Mouse (Mus musculus): ENCODE results near the gene Tbx10.
"Not testable (repeated sequence)": the region's sequence is repeated elsewhere in the genome, so short reads cannot be mapped to it uniquely, and the experiment has no call there.

The Tbx10 gene

DNA sequence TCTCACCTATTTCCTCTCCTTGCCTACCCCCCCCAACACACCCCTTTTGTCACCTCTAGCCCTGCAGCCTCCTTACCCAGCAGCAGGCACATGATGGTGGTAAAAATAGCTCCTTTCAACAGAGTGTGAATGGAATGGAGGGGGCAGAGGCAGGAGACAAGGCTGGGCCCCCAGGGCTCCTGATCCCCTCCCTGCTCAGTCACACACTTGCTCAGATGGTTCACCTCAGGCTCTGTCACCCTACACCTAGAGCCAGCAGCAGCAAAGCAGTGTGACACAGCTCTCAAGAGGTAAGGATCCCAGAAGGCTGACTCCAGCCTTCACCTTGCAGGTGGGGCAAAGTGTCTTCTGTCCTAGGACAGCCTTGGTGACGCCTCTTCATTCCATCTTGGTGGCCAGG lies 10.6 kb downstream of the Tbx10 start, which contains the start of gene Doc2g:
TSS of gene Doc2g (plus strand) at position 202 of the 400 bp plus-strand sequence.
- no peak for DNase-seq (ENCODE audit: extremely low read depth, low read depth, low spot score)

DNA sequence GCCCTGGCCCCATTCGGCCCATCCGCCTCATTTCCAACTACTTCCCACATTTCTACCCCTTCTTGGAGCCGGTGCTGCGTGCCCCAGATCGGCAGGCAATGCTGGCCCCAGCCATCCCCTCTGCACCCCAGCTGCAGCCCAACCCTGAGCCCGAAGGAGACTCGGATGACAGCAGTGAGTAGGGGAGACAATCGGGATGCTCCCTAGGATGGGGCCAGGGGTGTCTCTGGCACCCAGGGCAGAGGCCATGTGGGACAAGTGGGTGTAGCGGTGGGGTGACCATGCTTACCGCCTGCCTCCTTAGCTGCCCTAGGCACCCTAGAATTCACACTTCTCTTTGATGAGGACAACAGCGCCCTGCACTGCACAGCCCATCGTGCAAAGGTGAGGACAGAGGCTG lies 11.1 kb downstream of the Tbx10 start:
- no peak for DNase-seq (ENCODE audit: extremely low read depth, low read depth, low spot score)

DNA sequence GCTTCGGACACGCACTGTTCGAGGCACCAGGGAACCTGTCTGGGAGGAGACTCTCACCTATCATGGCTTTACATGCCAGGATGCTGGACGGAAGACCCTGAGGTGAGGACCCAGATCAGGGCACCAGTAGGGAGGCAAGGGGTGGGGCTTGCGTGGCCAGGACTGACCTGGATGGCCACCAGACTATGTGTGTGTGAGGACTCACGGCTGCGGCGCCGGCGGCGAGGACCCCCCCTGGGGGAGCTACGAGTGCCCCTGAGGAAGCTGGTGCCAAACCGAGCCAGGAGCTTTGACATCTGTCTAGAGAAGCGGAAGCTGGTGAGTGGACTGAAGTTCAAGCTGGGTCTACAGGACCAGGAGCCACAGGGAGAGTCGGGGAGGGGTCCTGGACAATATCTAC lies 11.8 kb downstream of the Tbx10 start:
- DNase-seq (ENCODE audit: extremely low read depth, low read depth, low spot score), result no peak

DNA sequence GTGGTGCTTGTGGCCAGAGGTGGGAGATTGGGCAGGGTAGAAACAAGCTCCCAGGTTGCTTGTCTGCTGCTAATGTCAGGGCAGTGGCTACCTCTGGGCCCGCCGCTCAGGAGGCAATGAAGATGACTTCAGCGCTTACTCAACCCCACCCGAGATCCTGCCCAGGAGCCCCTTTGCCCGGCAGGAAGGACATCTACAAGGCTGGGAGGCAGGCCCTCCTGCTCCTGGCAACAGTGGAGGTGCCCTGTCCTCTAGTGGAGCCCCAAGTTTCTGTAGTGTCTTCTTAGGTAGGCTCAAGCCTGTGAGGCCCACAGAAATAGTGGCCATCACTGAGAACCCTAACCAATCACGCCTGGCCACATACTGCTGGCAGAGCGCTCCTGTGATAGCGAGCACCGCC lies 12.5 kb downstream of the Tbx10 start:
- DNase-seq (ENCODE audit: extremely low read depth, low read depth, low spot score), result no peak

DNA sequence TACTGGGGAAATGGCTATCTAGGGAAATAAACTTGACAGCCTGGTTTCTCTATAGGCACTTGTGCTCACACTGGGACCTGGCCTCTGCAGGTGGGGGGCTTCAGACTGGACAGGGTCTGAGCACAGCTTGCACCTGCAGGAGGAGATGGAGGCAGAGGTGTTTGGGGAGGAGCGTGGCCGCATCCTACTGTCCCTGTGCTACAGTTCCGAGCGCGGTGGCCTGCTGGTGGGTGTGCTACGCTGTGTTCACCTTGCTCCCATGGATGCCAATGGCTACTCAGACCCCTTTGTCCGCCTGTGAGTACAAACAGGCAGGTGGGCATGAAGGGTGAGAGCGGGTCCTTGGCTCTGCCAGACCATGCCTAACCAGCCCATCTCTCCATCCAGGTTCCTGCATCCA lies 13.4 kb downstream of the Tbx10 start:
- no peak for DNase-seq (ENCODE audit: extremely low read depth, low read depth, low spot score)

DNA sequence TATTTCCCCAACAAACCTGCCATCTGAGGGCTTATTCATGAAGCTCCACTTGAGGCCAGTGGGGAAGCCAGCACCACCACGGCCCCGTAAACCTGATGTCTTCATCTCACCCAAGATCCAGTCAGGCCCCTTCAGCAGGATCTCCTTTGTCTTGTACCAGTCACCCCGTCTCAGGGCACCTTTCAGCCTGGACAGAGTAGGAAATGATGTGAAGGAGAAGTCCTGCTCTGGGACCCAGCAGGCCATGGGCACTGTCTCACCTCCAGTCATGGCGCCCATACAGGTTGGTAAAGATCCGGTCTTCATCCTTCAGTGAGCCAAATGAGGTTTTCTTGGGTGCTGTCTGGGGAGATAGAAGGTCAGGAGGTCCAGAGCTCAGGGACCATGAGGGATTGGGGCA lies 18.5 kb downstream of the Tbx10 start:
- no peak for DNase-seq (ENCODE audit: extremely low read depth, low read depth, low spot score)

DNA sequence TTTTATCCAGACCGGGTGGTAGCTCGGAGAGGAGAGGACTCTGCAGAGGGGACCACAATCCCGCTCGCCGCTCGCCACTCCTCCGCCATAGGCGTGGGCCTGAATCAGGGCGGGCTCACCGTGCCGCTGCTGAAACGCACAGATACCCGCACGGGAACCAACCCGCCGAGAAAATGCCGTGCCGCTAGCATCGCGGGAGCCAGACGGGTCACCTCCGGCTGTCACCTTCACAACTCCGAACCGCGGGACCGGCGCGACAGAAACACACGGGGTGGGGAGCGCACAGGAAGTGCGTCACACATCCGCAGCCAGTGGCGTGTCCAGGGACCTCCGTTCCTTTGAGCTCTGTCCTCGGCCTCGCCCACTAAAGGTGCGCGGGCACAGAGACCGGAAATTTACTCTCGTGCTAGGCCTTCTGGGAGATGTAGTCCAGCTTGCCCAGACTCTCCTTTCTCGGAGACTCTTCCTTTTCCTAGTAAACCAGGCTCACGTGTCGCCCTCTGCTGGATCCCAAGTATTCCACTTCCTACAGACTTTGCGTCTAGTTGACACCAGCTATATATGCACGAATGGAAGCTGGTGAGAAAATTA lies 20.0 kb downstream of the Tbx10 start, which contains the start of gene Ndufv1:
TSS of gene Ndufv1 (minus strand) at position 375 of the 591 bp plus-strand sequence.
- peak; percentile 93 for DNase-seq (ENCODE audit: extremely low read depth, low read depth, low spot score)

DNA sequence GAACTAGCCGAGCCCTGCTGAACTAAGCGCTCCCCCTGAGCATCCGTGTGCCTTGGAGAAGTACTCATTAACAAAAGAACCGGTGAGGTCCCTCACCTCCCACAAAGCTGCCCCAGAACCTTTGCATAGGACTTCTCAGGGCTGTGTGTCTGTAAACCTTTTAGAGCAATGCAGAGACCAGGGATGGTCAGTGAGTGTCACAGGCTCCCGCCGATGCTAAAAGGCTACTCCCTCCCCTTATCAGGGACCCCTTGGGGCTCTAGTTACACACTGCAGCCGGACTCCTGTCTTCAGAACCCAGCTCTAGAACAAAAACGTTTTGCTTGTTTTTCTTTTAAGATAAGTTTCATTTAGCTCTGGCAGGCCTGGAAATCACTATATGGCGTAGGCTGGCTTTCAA lies 20.5 kb downstream of the Tbx10 start:
- DNase-seq (ENCODE audit: extremely low read depth, low read depth, low spot score), result no peak

DNA sequence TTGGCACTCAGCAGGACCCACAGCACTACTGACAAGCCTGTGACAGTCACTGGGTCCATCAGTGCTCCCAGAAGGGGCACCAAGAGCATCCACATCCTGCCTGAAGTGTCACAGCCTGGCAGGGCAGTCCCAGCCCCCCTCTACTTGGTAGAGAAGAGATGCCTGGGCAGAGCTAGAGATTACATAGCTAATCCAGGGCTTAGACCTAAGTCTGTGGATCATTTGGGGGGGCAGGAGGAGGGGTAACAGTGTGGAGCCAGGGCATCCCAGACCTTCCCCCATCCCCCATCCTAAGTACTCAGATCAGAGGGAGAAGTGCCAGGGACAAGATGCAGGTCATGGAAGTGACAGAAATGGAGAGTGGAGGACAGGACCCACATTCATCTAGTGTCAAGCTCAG lies 22.2 kb downstream of the Tbx10 start:
- no peak for DNase-seq (ENCODE audit: extremely low read depth, low read depth, low spot score)

DNA sequence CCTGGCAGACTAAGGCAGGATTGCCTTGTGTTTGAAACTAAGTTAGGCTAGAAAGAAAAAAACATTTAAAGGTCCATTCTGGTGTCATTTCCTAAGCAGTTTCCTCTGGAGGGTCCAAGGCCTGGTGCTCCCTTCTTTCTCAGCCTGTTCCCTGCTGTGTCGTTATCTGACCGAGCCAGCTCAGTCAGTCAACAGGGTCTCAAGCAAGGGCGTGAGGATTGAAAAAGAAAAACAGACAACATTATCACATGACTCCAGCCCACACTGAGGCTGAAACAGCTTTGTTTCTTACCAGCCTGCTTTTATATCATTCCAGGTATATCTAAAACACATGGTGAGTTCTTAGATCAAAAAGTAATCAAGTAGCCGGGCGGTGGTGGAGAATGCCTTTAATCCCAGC lies 23.1 kb downstream of the Tbx10 start:
- DNase-seq (ENCODE audit: extremely low read depth, low read depth, low spot score), result no peak

DNA sequence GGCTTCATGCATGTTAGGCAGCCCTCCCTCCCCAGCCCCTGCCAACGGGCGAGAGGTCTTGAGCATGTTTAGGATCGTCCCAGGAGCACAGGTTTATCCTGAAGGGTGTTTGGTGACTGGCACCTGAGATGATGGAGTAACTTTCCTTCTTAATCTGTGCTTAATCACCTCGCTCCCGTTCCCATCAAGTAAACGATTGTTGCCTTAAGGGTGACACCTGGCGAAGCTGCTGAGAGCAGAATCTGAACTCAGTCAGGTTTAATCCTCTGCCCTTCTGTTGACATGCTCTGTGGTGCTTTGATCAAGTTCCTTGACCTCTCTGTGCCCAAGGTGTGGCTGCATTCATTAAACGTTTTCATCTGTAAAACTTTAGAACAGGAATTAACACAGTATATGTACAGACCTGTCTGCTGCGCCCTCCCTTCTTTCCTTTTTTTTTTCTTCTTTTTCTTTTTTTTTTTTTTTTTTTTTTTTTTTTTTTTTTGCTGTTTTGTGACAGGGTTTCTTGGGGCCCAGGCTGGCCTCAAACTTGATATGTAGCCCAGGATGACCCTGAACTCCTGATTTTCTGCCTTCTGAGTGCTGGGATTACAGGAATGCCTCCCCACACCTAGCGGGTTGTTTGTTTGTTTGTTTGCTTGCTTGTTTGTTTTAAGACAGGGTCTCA lies 25.5 kb downstream of the Tbx10 start:
- peak; percentile 65 for DNase-seq (ENCODE audit: extremely low read depth, low read depth, low spot score)

DNA sequence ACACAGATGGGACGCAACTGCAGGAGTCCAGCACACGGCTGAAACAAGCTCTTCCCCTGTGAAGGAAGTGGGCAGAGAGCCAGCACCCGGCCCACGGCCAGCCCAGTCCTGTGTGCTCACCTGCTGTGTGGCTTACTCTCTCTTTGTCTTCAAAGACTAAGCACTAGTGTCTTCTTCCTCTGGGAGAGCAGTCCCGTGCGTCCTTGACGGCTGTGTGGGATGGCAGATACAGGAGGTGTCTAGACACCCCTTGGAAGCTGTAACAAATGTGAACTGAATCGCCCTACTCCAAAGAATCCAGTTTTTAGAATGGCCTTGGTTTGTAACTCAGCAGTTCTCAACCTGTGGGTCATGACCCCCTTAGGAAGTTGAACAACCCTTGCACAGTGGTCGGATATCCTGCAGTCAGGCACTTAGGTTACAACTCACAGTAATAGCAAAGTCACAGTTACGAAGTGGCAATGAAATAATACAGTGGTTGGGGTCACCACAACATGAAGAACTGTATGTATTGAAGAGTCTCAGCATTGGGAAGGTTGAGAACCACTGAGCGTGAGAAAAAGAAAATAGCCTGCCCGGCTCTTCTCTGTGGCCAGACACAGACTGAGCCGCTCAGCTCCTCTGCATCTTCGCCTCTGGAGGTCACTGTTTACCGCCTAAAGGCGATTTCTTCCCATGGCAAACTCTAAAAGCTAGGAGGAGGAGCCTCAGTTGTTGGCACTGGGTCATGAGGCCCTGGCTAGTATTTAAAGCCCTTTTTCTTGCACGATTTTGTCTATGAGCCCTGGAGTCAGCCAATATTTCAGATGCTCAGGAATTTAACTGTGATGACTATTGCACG lies 26.4 kb downstream of the Tbx10 start:
- peak; percentile 36 for DNase-seq (ENCODE audit: extremely low read depth, low read depth, low spot score)

DNA sequence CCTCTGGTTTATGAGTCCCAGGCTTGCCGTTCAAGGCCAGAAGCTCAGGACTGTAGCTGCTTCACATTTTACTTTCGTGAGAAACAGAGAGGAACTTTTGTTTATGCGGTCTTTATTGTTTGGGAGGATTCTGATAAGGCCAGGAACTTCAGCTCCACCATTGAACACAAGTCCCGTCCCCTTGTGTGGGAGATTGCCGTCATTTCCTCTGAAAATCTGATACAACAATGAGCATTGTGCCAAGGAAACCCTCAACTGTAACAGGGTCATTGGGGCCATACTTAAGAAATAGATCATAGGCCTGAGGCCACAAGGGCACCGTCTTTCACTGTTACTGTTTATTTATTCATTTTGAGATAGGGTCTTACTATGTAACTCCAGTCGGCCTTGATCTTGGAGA lies 30.6 kb downstream of the Tbx10 start:
- no peak for DNase-seq (ENCODE audit: extremely low read depth, low read depth, low spot score)

DNA sequence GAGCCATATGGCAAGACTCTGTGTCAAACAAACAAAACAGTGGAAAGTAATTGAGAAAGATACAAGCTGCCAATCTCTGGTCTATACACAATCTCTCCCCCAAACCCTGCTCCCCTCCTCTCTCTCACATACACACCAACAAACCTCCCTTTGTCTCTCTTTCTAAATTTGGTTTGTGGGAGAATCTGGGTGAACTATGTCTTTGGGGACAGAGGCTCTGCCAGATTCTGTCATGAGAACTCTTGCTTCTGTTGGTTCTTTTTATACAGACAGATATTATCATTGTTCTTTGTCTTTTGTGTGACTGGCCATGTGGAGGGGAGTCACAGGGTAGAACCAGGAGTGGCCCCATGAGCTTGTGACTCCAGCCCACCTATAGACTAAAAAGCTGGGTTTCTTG lies 35.0 kb downstream of the Tbx10 start:
- DNase-seq (ENCODE audit: extremely low read depth, low read depth, low spot score), result no peak

DNA sequence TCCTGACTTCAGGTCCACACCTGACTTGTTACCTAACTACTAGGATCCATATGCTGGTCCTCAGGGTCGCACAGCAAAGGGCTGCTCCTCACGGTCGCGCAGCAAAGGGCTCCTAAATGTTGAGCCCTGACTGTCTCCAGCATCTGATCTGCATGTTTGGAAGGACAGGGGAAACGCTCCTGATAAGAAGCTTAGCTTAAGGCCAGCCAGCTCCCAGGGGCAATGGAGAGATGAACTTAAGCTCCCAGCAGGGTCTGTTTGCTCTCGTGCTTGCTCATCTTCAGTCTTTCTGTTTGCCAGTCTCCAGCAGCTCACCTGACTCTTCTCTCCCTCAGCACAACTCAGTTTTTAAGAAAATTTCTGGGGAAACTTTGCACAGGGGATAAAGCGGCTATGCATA lies 40.1 kb downstream of the Tbx10 start:
- no peak for DNase-seq (ENCODE audit: extremely low read depth, low read depth, low spot score)

DNA sequence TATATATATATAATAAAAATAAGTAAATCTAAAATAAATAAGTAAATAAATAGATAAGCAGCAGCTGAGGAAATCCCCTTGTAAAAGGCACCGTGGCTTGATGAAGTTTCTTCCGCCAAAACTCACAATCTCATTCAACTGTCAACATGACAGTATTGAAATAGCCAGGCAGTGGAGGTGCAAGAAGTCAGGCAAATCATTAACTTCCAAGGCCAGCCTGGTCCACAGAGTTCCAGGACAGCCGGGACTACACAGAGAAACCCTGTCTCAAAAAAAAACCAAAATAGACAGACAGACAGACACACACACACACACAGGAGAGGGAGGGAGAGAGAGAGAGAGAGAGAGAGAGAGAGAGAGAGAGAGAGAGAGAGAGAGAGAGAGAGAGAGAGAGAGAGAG lies 40.7 kb downstream of the Tbx10 start:
- no peak for DNase-seq (ENCODE audit: extremely low read depth, low read depth, low spot score)

DNA sequence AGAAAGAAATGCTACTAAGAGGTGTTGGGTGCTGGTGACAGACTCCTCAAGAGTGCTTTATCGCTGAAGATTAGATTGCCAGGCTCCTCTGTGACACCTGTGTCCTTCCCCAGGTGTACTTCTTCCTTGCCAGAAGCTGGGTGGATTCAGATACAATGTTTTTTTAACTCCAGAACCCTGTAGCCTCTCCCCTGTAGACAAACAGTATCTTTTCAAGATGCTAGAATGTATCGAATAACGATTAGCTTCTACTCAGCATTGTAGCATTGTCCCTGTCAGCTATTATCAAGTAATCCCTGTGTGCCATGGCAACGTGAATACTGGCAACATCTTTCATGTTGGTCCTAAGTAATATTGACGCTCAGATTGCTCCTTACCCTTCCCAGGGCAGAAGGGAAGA lies 41.2 kb downstream of the Tbx10 start:
- no peak for DNase-seq (ENCODE audit: extremely low read depth, low read depth, low spot score)

DNA sequence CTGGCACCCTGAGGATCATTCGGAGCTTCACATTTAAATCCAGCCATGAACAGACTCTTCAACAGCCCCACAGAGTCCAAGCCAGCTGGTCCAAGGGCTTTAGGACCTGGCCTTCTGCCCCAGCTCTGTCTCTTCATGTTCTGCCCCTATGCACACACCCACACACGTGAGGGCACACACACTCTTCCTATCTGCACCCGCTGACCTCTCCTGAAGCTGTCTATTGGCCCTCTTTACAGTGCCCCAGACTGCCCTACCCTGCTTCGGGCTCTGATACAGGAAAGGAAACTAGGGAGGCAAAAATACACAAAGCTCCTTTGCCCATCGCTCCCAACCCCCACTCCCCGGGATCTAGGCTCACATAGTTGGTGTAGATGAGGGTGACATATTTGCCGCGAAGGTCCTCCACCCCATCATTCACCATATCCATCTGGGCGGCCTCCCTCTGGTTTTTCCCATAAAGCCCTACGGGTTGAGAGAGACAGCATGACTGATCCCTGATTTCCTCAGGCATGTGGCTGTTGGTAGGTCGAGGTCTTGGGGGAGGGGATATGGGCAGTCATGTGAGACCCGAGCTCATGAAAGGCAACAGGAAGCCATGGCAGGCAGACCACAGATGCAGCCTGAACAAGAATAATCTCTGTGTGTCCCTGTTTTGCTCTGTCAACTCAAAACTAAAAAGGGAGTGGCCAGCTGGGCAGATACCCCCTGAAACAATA lies 43.9 kb downstream of the Tbx10 start:
- DNase-seq (ENCODE audit: extremely low read depth, low read depth, low spot score), result no peak

DNA sequence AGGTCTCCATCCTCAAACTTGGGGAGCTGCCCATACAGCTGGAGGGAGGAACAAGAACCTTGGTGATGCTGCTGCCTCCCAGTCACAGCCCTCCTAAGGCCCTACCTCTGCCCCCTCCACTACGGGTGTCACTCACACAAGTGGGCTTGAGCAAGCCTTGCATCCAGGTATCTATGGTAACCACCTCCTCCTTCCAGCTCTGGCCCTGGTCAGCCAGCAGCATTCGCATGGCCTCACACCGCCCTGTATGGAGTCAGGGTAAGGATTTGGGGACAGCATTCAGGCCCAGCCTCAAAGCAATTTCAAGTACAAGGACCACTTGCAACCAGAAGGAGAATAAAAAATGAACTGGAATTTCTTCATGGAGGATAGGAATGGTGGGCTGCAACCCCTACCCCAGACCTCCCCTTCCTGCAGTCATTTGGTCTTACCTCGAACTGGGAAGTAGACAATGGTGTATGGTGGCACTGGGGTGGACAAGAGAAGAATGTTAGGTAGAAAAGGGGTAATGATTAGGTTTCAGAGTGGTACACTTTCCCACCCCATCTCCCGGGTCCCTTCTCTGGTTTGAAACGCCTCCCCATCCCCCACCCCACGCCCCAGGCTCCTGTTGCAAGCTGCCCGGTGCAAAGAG lies 44.7 kb downstream of the Tbx10 start:
- not testable (repeated sequence) for DNase-seq (ENCODE audit: extremely low read depth, low read depth, low spot score)

DNA sequence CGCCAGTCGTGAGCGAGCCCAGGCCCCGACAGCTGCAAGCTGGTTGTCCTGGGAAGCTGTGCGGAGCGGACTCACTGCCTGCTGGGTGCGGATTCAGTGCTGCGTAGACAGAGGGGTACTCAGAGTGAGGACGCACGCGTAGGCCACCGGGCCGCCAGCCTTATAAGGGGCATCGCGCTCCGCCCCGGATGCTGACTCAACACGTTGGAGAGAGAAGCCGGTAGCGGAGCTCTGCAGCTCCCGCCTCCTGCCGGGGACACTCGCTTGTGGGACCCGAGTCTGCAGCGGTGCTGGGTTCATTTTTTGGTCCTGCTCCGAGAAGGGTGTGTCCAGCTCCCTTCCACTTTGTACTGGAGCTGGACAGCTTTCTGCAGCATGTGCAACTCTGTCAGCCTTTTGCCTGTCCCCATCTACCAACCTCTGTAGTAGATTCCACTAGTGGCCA lies 45.3 kb downstream of the Tbx10 start, which contains the start of gene Gstp1:
TSS of gene Gstp1 (minus strand) at position 198 of the 445 bp plus-strand sequence.
- no peak for DNase-seq (ENCODE audit: extremely low read depth, low read depth, low spot score)

DNA sequence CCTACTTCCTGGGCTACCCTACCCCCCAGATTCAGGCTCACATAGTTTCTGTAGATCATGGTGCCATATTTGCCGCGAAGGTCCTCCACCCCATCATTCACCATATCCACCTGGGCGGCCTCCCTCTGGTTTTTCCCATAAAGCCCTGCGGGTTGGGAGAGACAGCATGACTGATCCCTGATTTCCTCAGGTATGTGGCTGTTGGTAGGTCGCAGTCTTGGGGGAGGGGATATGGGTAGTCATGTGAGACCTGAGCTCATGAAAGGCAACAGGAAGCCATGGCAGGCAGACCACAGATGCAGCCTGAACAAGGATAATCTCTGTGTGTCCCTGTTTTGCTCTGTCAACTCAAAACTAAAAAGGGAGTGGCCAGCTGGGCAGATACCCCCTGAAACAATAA lies 48.4 kb downstream of the Tbx10 start:
- DNase-seq (ENCODE audit: extremely low read depth, low read depth, low spot score), result not testable (repeated sequence)
